Mouse (Mus musculus) liver, embryonic 18 days (tissue): ENCODE measurements around the gene Rdh19. TPM values are rescaled to one million over a fixed set of nuclear protein-coding genes. Genes with fewer than 3 reads are reported as not detected.

Experiments
- polyA plus RNA-seq: library from polyadenylated mRNA; depleted of rRNA; stranded (reverse); fragments of >200 nt; gene quantifications from 2 replicates; pipeline ENCODE4 v1.2.3, GENCODE M21; 2012; rRNA removed

The Rdh19 gene
- polyA plus RNA-seq: 0.03 and 0.04 TPM in 2 replicates

GRCm38 (mm10) chr10:127849628-127850027 is at the start of gene Rdh19:
Gene Rdh19 (plus strand): TSS chr10:127849928.

DNA sequence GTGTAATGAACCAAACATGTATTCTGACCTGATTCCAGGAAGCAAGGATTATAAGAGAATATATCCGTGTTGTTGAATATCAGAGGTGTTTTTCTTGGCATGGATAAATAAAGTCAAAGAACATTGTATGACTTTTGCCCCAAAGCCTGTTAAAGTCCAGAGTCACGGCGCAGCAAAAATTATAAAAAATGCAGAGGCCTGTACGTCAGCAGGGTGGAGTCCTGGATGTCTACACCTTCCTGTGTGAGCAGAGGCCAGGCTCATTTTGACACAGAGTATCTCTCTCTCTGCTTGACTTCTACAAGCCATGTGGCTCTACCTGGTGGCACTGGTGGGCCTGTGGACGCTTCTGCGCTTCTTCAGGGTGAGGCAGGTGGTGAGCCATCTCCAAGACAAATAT is 48.8 kb upstream of the Rdh19 start, which contains the start of gene Rdh16:
TSS of gene Rdh16 (plus strand) at position 262 of the 400 bp plus-strand sequence.

DNA sequence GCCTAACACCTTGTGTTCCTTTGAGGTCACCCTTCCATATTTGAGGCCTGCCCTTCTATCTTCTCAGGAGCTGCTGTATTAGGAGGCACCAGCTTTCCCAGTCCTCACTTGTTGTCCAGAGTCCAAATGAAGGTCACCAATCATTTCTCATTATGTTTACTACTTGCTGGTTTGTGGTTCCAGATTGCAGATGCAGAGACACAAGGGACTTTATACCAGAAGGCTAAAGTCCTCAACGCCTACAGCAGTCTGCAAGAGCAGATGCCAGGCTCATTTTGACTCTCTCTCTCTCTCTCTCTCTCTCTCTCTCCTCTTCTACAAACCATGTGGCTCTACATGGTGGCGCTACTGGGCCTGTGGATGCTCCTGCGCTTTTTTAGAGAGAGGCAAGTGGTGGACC is 16.5 kb downstream of the Rdh19 start, which contains the start of gene Rdh16f2:
TSS of gene Rdh16f2 (plus strand) at position 243 of the 400 bp plus-strand sequence.

DNA sequence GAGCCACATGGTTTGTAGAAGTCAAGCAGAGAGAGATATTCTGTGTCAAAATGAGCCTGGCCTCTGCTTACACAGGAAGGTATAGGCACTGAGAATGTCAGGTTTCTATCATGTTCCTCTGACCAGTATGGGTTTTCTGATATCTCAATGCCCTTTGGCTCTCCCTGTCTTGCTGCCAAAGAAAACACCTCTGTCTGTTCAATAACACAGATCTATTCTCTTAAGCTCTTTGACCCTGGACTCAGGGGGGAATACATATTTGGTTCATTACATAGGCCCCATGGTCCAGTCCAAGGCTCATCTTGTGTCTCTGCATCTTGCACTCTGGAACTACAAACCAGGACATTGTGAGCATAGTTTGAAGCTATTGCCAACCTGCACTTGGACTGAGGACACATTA is 38.9 kb downstream of the Rdh19 start, which contains the start of gene Rdh7:
TSS of gene Rdh7 (minus strand) at position 213 of the 400 bp plus-strand sequence.

GRCm38 (mm10) chr10:127898218-127898617 is 48.5 kb downstream of the Rdh19 start, which contains the start of gene Sdr9c7:
Gene Sdr9c7 (plus strand): TSS chr10:127898518.

Other genes with a start within 250 kb of the Rdh19 start
- gene Lrp1, start 228.8 kb upstream of the Rdh19 start, polyA plus RNA-seq: 38.9 and 48.4 TPM in 2 replicates
- 18.8 and 20.1 TPM in 2 replicates for gene Stat6, start 206.9 kb upstream of the Rdh19 start, polyA plus RNA-seq
- 4.6 and 6.2 TPM in 2 replicates for gene Nemp1, start 183.0 kb upstream of the Rdh19 start, polyA plus RNA-seq
- 7.7 and 8.1 TPM in 2 replicates for gene Nab2, start 181.4 kb upstream of the Rdh19 start, polyA plus RNA-seq
- gene Myo1a, start 144.8 kb upstream of the Rdh19 start, polyA plus RNA-seq: 0.17 and 0.19 TPM in 2 replicates
- 6.1 and 6.2 TPM in 2 replicates for gene Tac2, start 125.5 kb upstream of the Rdh19 start, polyA plus RNA-seq
- 2.8 and 3.2 TPM in 2 replicates for gene Zbtb39, start 110.4 kb upstream of the Rdh19 start, polyA plus RNA-seq
- gene Gpr182, start 98.2 kb upstream of the Rdh19 start, polyA plus RNA-seq: 16.2 and 17.6 TPM in 2 replicates
- 0.14 and 0.21 TPM in 2 replicates for gene Rdh1, start 90.2 kb upstream of the Rdh19 start, polyA plus RNA-seq
- gene Rdh16f1, start 90.1 kb upstream of the Rdh19 start, polyA plus RNA-seq: 0.08 and 0.13 TPM in 2 replicates
- gene Rdh9, start 73.5 kb upstream of the Rdh19 start, polyA plus RNA-seq: 0.81 and 1.4 TPM in 2 replicates
- gene Rdh16, start 48.8 kb upstream of the Rdh19 start, polyA plus RNA-seq: 0.07 and 0.08 TPM in 2 replicates
- 3.1 TPM in 2 replicates for gene Rdh16f2, start 16.5 kb downstream of the Rdh19 start, polyA plus RNA-seq
- gene Rdh7, start 38.9 kb downstream of the Rdh19 start, polyA plus RNA-seq: 220 and 280 TPM in 2 replicates
- gene Sdr9c7, start 48.6 kb downstream of the Rdh19 start, polyA plus RNA-seq: 0.02 and 0.04 TPM in 2 replicates
- 9.3 and 13.8 TPM in 2 replicates for gene Hsd17b6, start 157.7 kb downstream of the Rdh19 start, polyA plus RNA-seq
- 18.7 and 20.6 TPM in 2 replicates for gene Prim1, start 165.2 kb downstream of the Rdh19 start, polyA plus RNA-seq
- gene Naca, start 185.6 kb downstream of the Rdh19 start, polyA plus RNA-seq: 282 TPM in 2 replicates
- 30.8 and 34.7 TPM in 2 replicates for gene Ptges3, start 209.0 kb downstream of the Rdh19 start, polyA plus RNA-seq
- gene Atp5b, start 233.3 kb downstream of the Rdh19 start, polyA plus RNA-seq: 1,169 and 1,252 TPM in 2 replicates
- gene Baz2a, start 241.6 kb downstream of the Rdh19 start, polyA plus RNA-seq: 8.8 and 10.8 TPM in 2 replicates